Mouse (Mus musculus): ENCODE measurements around the gene Gps1.

- TF ChIP-seq CTCF (IDR thresholded peaks at IDR 0.05; ENCODE audit: low read depth): no peak
- TF ChIP-seq EP300 (IDR thresholded peaks at IDR 0.05; ENCODE audit: low read depth): no peak
These were observed 36.5 kb downstream of the Gps1 start for GRCm38 (mm10) chr11:120820546-120820945.

All from liver, embryonic 14.5 days (tissue).